ENCODE assay signal across 11 mouse cellular contexts in the genomic region with DNA sequence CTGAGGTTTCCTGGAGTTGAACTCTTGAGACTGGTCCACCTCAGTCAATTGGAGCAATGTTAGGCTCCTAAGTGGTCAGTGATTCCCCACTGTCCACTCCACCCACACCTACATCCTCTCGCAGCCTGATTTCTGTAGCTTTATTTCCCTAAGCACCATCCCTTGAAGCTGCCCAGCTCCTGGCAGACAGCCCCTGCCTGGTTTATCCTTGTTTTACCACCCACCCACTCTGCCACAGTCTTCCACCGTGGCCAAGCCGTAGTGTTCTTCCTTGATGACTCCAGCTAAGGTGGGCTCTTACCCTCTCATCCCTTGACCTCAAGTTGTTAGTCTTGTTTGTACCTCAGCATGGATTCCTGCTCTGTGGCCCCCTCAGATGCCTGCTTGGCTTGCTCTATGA. TPM values are rescaled to one million over a fixed set of nuclear protein-coding genes. Genes with fewer than 3 reads are reported as not detected.
DNase-seq lines count a peak whose midpoint lies in the region; ATAC-seq lines count a peak whose summit lies in the region.
"Had no signal": no experiment of that assay in that cellular context is flagged by ENCODE, and none has a peak within 500 bp of the region (broad histone marks: within the 10 kb centered on the region; RNA-seq: fewer than 3 reads in every experiment).

No protein-coding gene starts in this region.

- no peak overlapping the region for H3K9ac ChIP-seq in forebrain, embryonic 16.5 days (replicated peaks; ENCODE audit: low read depth, low read length)
- H3K9ac ChIP-seq in forebrain, embryonic 15.5 days (replicated peaks): no peak overlapping the region
- H3K9ac ChIP-seq: heart, embryonic 12.5 days had no signal

- H3K4me1 ChIP-seq in forebrain, embryonic 16.5 days (replicated peaks; ENCODE audit: control insufficient read depth, insufficient read depth, low read length): peaks cover 59% of the 10 kb centered on the region
- H3K4me1 ChIP-seq in forebrain, embryonic 15.5 days: peaks cover 75% of the 10 kb centered on the region

- 73% methylated on average over 3 of the region's 3 CpGs for WGBS in forebrain, embryonic 16.5 days
- WGBS in forebrain, embryonic 15.5 days: 63% methylated on average over 3 of the region's 3 CpGs

- peak; percentile 35 to 40 for DNase-seq in right cerebral cortex, postnatal 10 days (ENCODE audit: low spot score in 2 of 2)
- DNase-seq in right cerebral cortex, postnatal 25 days: no peak
- peak; percentile 9 to 18 for DNase-seq in layer of hippocampus, postnatal 14 days (ENCODE audit: low spot score in 2 of 2)
- peak; percentile 3 for DNase-seq in right cerebral cortex, postnatal 4 days
- DNase-seq in kidney, adult 9 months: no peak
- DNase-seq in adrenal gland, postnatal 10 days: no peak
- DNase-seq: kidney, adult 11 months had no signal

- H3K9me3 ChIP-seq in forebrain, embryonic 16.5 days (ENCODE audit: control insufficient read depth, low read length): no peaks in the 10 kb centered on the region
- H3K9me3 ChIP-seq in forebrain, embryonic 15.5 days: no peaks in the 10 kb centered on the region
- H3K9me3 ChIP-seq: heart, embryonic 12.5 days had no signal

- H3K4me2 ChIP-seq in forebrain, embryonic 16.5 days (ENCODE audit: low read length): peak overlapping the region; percentile 25
- no peak overlapping the region for H3K4me2 ChIP-seq in forebrain, embryonic 15.5 days (replicated peaks)
- H3K4me2 ChIP-seq: heart, embryonic 12.5 days had no signal

- ATAC-seq in forebrain, embryonic 16.5 days: no peak
- no peak for ATAC-seq in forebrain, embryonic 15.5 days (replicated peaks)

- no peak overlapping the region for H3K4me3 ChIP-seq in forebrain, embryonic 16.5 days (replicated peaks; ENCODE audit: low read length)
- no peak overlapping the region for H3K4me3 ChIP-seq in forebrain, embryonic 15.5 days
- H3K4me3 ChIP-seq: heart, embryonic 12.5 days had no signal

- H3K27me3 ChIP-seq in forebrain, embryonic 16.5 days (replicated peaks; ENCODE audit: control insufficient read depth, insufficient read depth, low read length): no peaks in the 10 kb centered on the region
- no peaks in the 10 kb centered on the region for H3K27me3 ChIP-seq in forebrain, embryonic 15.5 days

- no peaks in the 10 kb centered on the region for H3K36me3 ChIP-seq in forebrain, embryonic 16.5 days (ENCODE audit: control insufficient read depth, insufficient read depth)
- no peaks in the 10 kb centered on the region for H3K36me3 ChIP-seq in forebrain, embryonic 15.5 days
- H3K36me3 ChIP-seq: heart, embryonic 12.5 days had no signal

- H3K27ac ChIP-seq in forebrain, embryonic 16.5 days (ENCODE audit: low read length): no peak overlapping the region
- H3K27ac ChIP-seq in forebrain, embryonic 15.5 days (replicated peaks): no peak overlapping the region

RNA-seq across cellular contexts. Expression of gene Apba2, which starts 4.1 kb away (rescaled TPM):
- polyA plus RNA-seq in forebrain, embryonic 16.5 days (2015; fragmentation: Nextera tagmentation; extraction: Ambion mirVana): 161 and 176 TPM in 2 replicates
- polyA plus RNA-seq in forebrain, embryonic 15.5 days (2015; fragmentation: Nextera tagmentation; extraction: Ambion mirVana): 159 and 172 TPM in 2 replicates
- 100 to 1,000 TPM; 273 to 296 TPM for total RNA-seq in layer of hippocampus, postnatal 14 days (2021)
- total RNA-seq in adrenal gland, postnatal 10 days (2021): 1 to 10 TPM; 1.3 to 2.9 TPM
- total RNA-seq: neutrophil, adult 5-6 weeks had no signal

Comparison
In these comparisons a context has a peak if more than half of its experiments do, and no peak if none do; other contexts are left out.
1. DNase-seq: peak in right cerebral cortex, postnatal 10 days (2 of 2), layer of hippocampus, postnatal 14 days (2 of 2) and right cerebral cortex, postnatal 4 days (single experiment); none in right cerebral cortex, postnatal 25 days (single experiment), kidney, adult 9 months (single experiment) and adrenal gland, postnatal 10 days (single experiment).
2. RNA of gene Apba2, which starts 4.1 kb away (total RNA-seq): 273 to 296 TPM in layer of hippocampus, postnatal 14 days; 1.3 to 2.9 TPM in adrenal gland, postnatal 10 days; every median in the first group is over 10 times any median in the second.